11 mouse cellular contexts compared by ENCODE assay signal in genomic region chr4:62230769-62231168, GRCm38 (mm10). TPM values are rescaled to one million over a fixed set of nuclear protein-coding genes. Genes with fewer than 3 reads are reported as not detected.
A peak's percentile ranks its signal among the peaks of the same experiment; 100 is the strongest.
DNase-seq lines count a peak whose midpoint lies in the region; ATAC-seq and TF ChIP-seq lines count a peak whose summit lies in the region.
"Had no signal": no experiment of that assay in that cellular context is flagged by ENCODE, and none has a peak within 500 bp of the region (broad histone marks: within the 10 kb centered on the region; RNA-seq: fewer than 3 reads in every experiment).

Zfp37 (minus strand) TSS chr4:62231047.

- H3K4me3 ChIP-seq in gastrocnemius, adult 2 months = no peak within 1 kb of the TSS
- H3K4me3 ChIP-seq: heart, embryonic 13.5 days had no signal

- intact Hi-C loops in gastrocnemius, adult 2 months (cut with DNase I) = no loop called here

- DNase-seq in gastrocnemius, adult 2 months = no peak
- DNase-seq in gastrocnemius, adult 8-10 months (ENCODE audit: low spot score in 2 of 2) = no peak
- peak; percentile 35 for DNase-seq in thymus, postnatal 4 days
- DNase-seq in thymus, postnatal 36 days = no peak
- DNase-seq in layer of hippocampus, postnatal 14 days (ENCODE audit: low spot score in 2 of 2) = no peak
- peak; percentile 20 for DNase-seq in retina, postnatal 1 day
- DNase-seq in urinary bladder, postnatal 36 days (ENCODE audit: low spot score in 2 of 2) = no peak

- ATAC-seq in frontal cortex, adult (ENCODE audit: low TSS enrichment) = no peak

- TF ChIP-seq CTCF in gastrocnemius, adult 2 months (IDR thresholded peaks at IDR 0.05) = 0 out of 2 replicates have a peak, but pooled peaks have one; percentile 18

- H3K27ac ChIP-seq in gastrocnemius, adult 2 months = no peak within 1 kb of the TSS
- H3K27ac ChIP-seq: heart, embryonic 13.5 days had no signal

RNA-seq across cellular contexts. Expression of gene Zfp37, which starts in this region (rescaled TPM):
- total RNA-seq in gastrocnemius, adult 2 months (2021) = 1 to 10 TPM; 1.2 to 1.3 TPM
- total RNA-seq in gastrocnemius, adult 8-10 months (2022) = 1 to 10 TPM in 2 of 4 experiments, under 1 TPM in 2; 0.56 to 1.1 (median 0.97) TPM
- 10 to 100 TPM; 22.8 to 23.5 TPM for total RNA-seq in layer of hippocampus, postnatal 14 days (2021)
- total RNA-seq: MEL; neutrophil, adult 5-6 weeks had no signal

Comparison
In these comparisons a context has a peak if more than half of its experiments do, and no peak if none do; other contexts are left out.
1. RNA of gene Zfp37 (total RNA-seq): 22.8 to 23.5 TPM in layer of hippocampus, postnatal 14 days; 1.2 to 1.3 TPM in gastrocnemius, adult 2 months and 0.56 to 1.1 TPM in gastrocnemius, adult 8-10 months; every median in the first group is over 10 times any median in the second.
2. DNase-seq: peak in thymus, postnatal 4 days (single experiment) and retina, postnatal 1 day (single experiment); none in gastrocnemius, adult 2 months (single experiment), gastrocnemius, adult 8-10 months (0 of 2), thymus, postnatal 36 days (0 of 2), layer of hippocampus, postnatal 14 days (0 of 2) and urinary bladder, postnatal 36 days (0 of 2).